In genomic region chr7:45456721-45457203, GRCm38 (mm10) we compare ENCODE assay signal across 8 mouse cellular contexts. TPM values are rescaled to one million over a fixed set of nuclear protein-coding genes. Genes with fewer than 3 reads are reported as not detected.
DNase-seq lines count a peak whose midpoint lies in the region; ATAC-seq and TF ChIP-seq lines count a peak whose summit lies in the region.

No protein-coding gene starts in this region.

- H3K27ac ChIP-seq in kidney, embryonic 14.5 days (ENCODE audit: low read depth, low read length): peak overlapping the region; percentile 6; the same call in 1 of the 2 replicates
- H3K27ac ChIP-seq in hindbrain, embryonic 16.5 days (ENCODE audit: low read depth, low read length): peak overlapping the region; percentile 40; the same call in 1 of the 2 replicates
- H3K27ac ChIP-seq in midbrain, embryonic 16.5 days (ENCODE audit: low read length): peak overlapping the region; percentile 64
- no peak overlapping the region for H3K27ac ChIP-seq in thymus, adult 2 months (ENCODE audit: control insufficient read depth, insufficient read depth, low read length)

- no peaks in the 10 kb centered on the region for H3K9me3 ChIP-seq in kidney, embryonic 14.5 days (ENCODE audit: control insufficient read depth, low read length)
- no peaks in the 10 kb centered on the region for H3K9me3 ChIP-seq in hindbrain, embryonic 16.5 days (ENCODE audit: control insufficient read depth, low read length)
- no peaks in the 10 kb centered on the region for H3K9me3 ChIP-seq in midbrain, embryonic 16.5 days (replicated peaks; ENCODE audit: control insufficient read depth, low read length, poor library complexity, severe bottlenecking)

- 0 out of 2 replicates have a peak overlapping the region, but pooled peaks have one; percentile 89 for H3K4me2 ChIP-seq in kidney, embryonic 14.5 days (replicated peaks; ENCODE audit: low read depth, low read length)
- H3K4me2 ChIP-seq in hindbrain, embryonic 16.5 days (ENCODE audit: low read length): peak overlapping the region; percentile 90
- H3K4me2 ChIP-seq in midbrain, embryonic 16.5 days (ENCODE audit: low read length): peak overlapping the region; percentile 76

- no peak for TF ChIP-seq POLR2A in thymus, adult 2 months (IDR thresholded peaks at IDR 0.05; ENCODE audit: control insufficient read depth, extremely low read depth, insufficient read depth, low read length, poor library complexity)

- peaks cover 27% of the 10 kb centered on the region for H3K4me1 ChIP-seq in kidney, embryonic 14.5 days (ENCODE audit: control insufficient read depth, insufficient read depth, low read length)
- H3K4me1 ChIP-seq in hindbrain, embryonic 16.5 days (ENCODE audit: control insufficient read depth, insufficient read depth, low read depth, low read length): peaks cover 33% of the 10 kb centered on the region
- peaks cover 29% of the 10 kb centered on the region for H3K4me1 ChIP-seq in midbrain, embryonic 16.5 days (ENCODE audit: control insufficient read depth, insufficient read depth, low read length)
- H3K4me1 ChIP-seq in thymus, adult 2 months (replicated peaks; ENCODE audit: control insufficient read depth, insufficient read depth, low read length): peaks cover 20% of the 10 kb centered on the region

- in situ Hi-C loops in Patski (cut with MboI; ENCODE audit: low pct_unique_long_range_greater_than_20kb): no loop called here

- no peak for ATAC-seq in kidney, embryonic 14.5 days (ENCODE audit: low FRiP score, low TSS enrichment)
- peak; percentile 9 for ATAC-seq in Patski
- no peak for ATAC-seq in hindbrain, embryonic 16.5 days
- ATAC-seq in midbrain, embryonic 16.5 days: no peak

- peak overlapping the region; percentile 83; the same call in 1 of the 2 replicates for H3K9ac ChIP-seq in kidney, embryonic 14.5 days (ENCODE audit: low read depth, low read length)
- peak overlapping the region; percentile 25 for H3K9ac ChIP-seq in hindbrain, embryonic 16.5 days (ENCODE audit: low read depth, low read length)
- H3K9ac ChIP-seq in midbrain, embryonic 16.5 days (ENCODE audit: low read depth, low read length): peak overlapping the region; percentile 88

- POLR2A ChIA-PET in Patski (lab: Charles Lee): interaction anchor here (0.7 to 1.7 kb wide), 6 partner anchors 9 to 69 kb away, joined by 3 to 7 read pairs (median 4); partner anchors contain the start of gene Bax

- no peaks in the 10 kb centered on the region for H3K27me3 ChIP-seq in kidney, embryonic 14.5 days (ENCODE audit: control insufficient read depth, insufficient read depth, low read length)
- H3K27me3 ChIP-seq in Patski: no peaks in the 10 kb centered on the region
- no peaks in the 10 kb centered on the region for H3K27me3 ChIP-seq in hindbrain, embryonic 16.5 days (replicated peaks; ENCODE audit: control insufficient read depth, insufficient read depth, low read length)
- no peaks in the 10 kb centered on the region for H3K27me3 ChIP-seq in midbrain, embryonic 16.5 days (ENCODE audit: control insufficient read depth, insufficient read depth, low read depth, low read length)
- no peaks in the 10 kb centered on the region for H3K27me3 ChIP-seq in thymus, adult 2 months (ENCODE audit: control insufficient read depth, insufficient read depth, low read length)

- TF ChIP-seq CTCF in Patski (IDR thresholded peaks at IDR 0.05): no peak
- no peak for TF ChIP-seq CTCF in thymus, adult 2 months (IDR thresholded peaks at IDR 0.05; ENCODE audit: borderline replicate concordance, control insufficient read depth, extremely low read depth, insufficient read depth, low read length, poor library complexity)

- 54% methylated on average over 9 of the region's 9 CpGs for WGBS in kidney, embryonic 14.5 days
- WGBS in hindbrain, embryonic 16.5 days: 51% methylated on average over 9 of the region's 9 CpGs
- WGBS in midbrain, embryonic 16.5 days: 54% methylated on average over 9 of the region's 9 CpGs
- WGBS in thymus, adult 2 months: 76% methylated on average over 9 of the region's 9 CpGs

- no peak overlapping the region; the same call in 1 of the 2 replicates for H3K4me3 ChIP-seq in kidney, embryonic 14.5 days (ENCODE audit: low read length)
- peak overlapping the region; percentile 60; the same call in 1 of the 2 replicates for H3K4me3 ChIP-seq in hindbrain, embryonic 16.5 days (ENCODE audit: low read length)
- H3K4me3 ChIP-seq in midbrain, embryonic 16.5 days (ENCODE audit: low read depth, low read length): peak overlapping the region; percentile 59
- no peak overlapping the region for H3K4me3 ChIP-seq in thymus, adult 2 months (ENCODE audit: control insufficient read depth, insufficient read depth, low read length)

- CTCF ChIA-PET in Patski (lab: Charles Lee): interaction anchor here (1.9 to 3.4 kb wide), 4 partner anchors 9 to 22 kb away, joined by 6 to 11 read pairs (median 9); partner anchors contain the start of genes Bax and Gys1

- peaks cover 50% of the 10 kb centered on the region for H3K36me3 ChIP-seq in kidney, embryonic 14.5 days (ENCODE audit: control insufficient read depth, insufficient read depth, low read length)
- peaks cover 16% of the 10 kb centered on the region for H3K36me3 ChIP-seq in hindbrain, embryonic 16.5 days (ENCODE audit: control insufficient read depth, insufficient read depth, low read length)
- peaks cover 26% of the 10 kb centered on the region for H3K36me3 ChIP-seq in midbrain, embryonic 16.5 days (ENCODE audit: control insufficient read depth, insufficient read depth, low read length)
- H3K36me3 ChIP-seq in thymus, adult 2 months (ENCODE audit: control insufficient read depth, insufficient read depth, low read length): peaks cover 11% of the 10 kb centered on the region

- no peak for DNase-seq in kidney, adult 18-20 months
- no peak for DNase-seq in Patski (ENCODE audit: low read depth, low spot score)
- no peak for DNase-seq in frontal cortex, postnatal 25 days (ENCODE audit: low spot score in 2 of 2)
- DNase-seq in thymus, adult 2 months: no peak
- DNase-seq in cerebellum, adult 18-20 months: no peak

RNA-seq across cellular contexts. Expression of gene Ftl1, which starts 2.9 kb away (rescaled TPM):
- 3,941 and 4,356 TPM in 2 replicates for polyA plus RNA-seq in kidney, embryonic 14.5 days (2014; fragmentation: Nextera tagmentation; extraction: Ambion mirVana)
- 15.6 TPM for polyA plus RNA-seq in Patski (2021)
- polyA plus RNA-seq in hindbrain, embryonic 16.5 days (2015; fragmentation: Nextera tagmentation; extraction: Ambion mirVana): 5,303 and 5,527 TPM in 2 replicates
- 5,323 and 5,449 TPM in 2 replicates for polyA plus RNA-seq in midbrain, embryonic 16.5 days (2015; fragmentation: Nextera tagmentation; extraction: Ambion mirVana)
- 2,491 and 2,656 TPM in 2 replicates for polyA plus RNA-seq in thymus, adult 2 months (2012; rRNA removed)

RNA-seq across cellular contexts. Expression of gene Bax, which starts 9.9 kb away (rescaled TPM):
- 97.3 and 110 TPM in 2 replicates for polyA plus RNA-seq in kidney, embryonic 14.5 days (2014; fragmentation: Nextera tagmentation; extraction: Ambion mirVana)
- 201 TPM for polyA plus RNA-seq in Patski (2021)
- polyA plus RNA-seq in hindbrain, embryonic 16.5 days (2015; fragmentation: Nextera tagmentation; extraction: Ambion mirVana): 226 and 242 TPM in 2 replicates
- 232 and 243 TPM in 2 replicates for polyA plus RNA-seq in midbrain, embryonic 16.5 days (2015; fragmentation: Nextera tagmentation; extraction: Ambion mirVana)
- polyA plus RNA-seq in thymus, adult 2 months (2012; rRNA removed): 165 and 184 TPM in 2 replicates

RNA-seq across cellular contexts. Expression of gene Ruvbl2, which starts 18.9 kb away (rescaled TPM):
- polyA plus RNA-seq in kidney, embryonic 14.5 days (2014; fragmentation: Nextera tagmentation; extraction: Ambion mirVana): 158 and 228 TPM in 2 replicates
- polyA plus RNA-seq in Patski (2021): 82.1 TPM
- 94.3 and 108 TPM in 2 replicates for polyA plus RNA-seq in hindbrain, embryonic 16.5 days (2015; fragmentation: Nextera tagmentation; extraction: Ambion mirVana)
- polyA plus RNA-seq in midbrain, embryonic 16.5 days (2015; fragmentation: Nextera tagmentation; extraction: Ambion mirVana): 103 and 110 TPM in 2 replicates
- 122 and 124 TPM in 2 replicates for polyA plus RNA-seq in thymus, adult 2 months (2012; rRNA removed)

RNA-seq across cellular contexts. Expression of gene Gys1, which starts 22.1 kb away (rescaled TPM):
- polyA plus RNA-seq in kidney, embryonic 14.5 days (2014; fragmentation: Nextera tagmentation; extraction: Ambion mirVana): 21.4 and 35.0 TPM in 2 replicates
- polyA plus RNA-seq in Patski (2021): 59.3 TPM
- 25.5 and 28.7 TPM in 2 replicates for polyA plus RNA-seq in hindbrain, embryonic 16.5 days (2015; fragmentation: Nextera tagmentation; extraction: Ambion mirVana)
- polyA plus RNA-seq in midbrain, embryonic 16.5 days (2015; fragmentation: Nextera tagmentation; extraction: Ambion mirVana): 20.9 and 21.8 TPM in 2 replicates
- polyA plus RNA-seq in thymus, adult 2 months (2012; rRNA removed): 35.2 and 35.5 TPM in 2 replicates

RNA-seq across cellular contexts. Expression of gene Tulp2, which starts 24.9 kb away (rescaled TPM):
- polyA plus RNA-seq in kidney, embryonic 14.5 days (2014; fragmentation: Nextera tagmentation; extraction: Ambion mirVana): 0.64 and 0.84 TPM in 2 replicates
- polyA plus RNA-seq in Patski (2021): 0.47 TPM
- 0.20 and 0.30 TPM in 2 replicates for polyA plus RNA-seq in hindbrain, embryonic 16.5 days (2015; fragmentation: Nextera tagmentation; extraction: Ambion mirVana)
- polyA plus RNA-seq in midbrain, embryonic 16.5 days (2015; fragmentation: Nextera tagmentation; extraction: Ambion mirVana): 0.15 and 0.16 TPM in 2 replicates
- 2.5 and 3.0 TPM in 2 replicates for polyA plus RNA-seq in thymus, adult 2 months (2012; rRNA removed)

Comparison
In these comparisons a context has a peak if more than half of its experiments do, and no peak if none do; other contexts are left out.
1. H3K4me3 ChIP-seq: peak in hindbrain, embryonic 16.5 days (single experiment) and midbrain, embryonic 16.5 days (single experiment); none in kidney, embryonic 14.5 days (single experiment) and thymus, adult 2 months (single experiment).
2. H3K9ac ChIP-seq: peak in every context shown above with its lines; median percentile 88 in midbrain, embryonic 16.5 days; 83 in kidney, embryonic 14.5 days; 25 in hindbrain, embryonic 16.5 days.
3. RNA of gene Ftl1, which starts 2.9 kb away (polyA plus RNA-seq): 5,323 to 5,449 TPM in midbrain, embryonic 16.5 days, 5,303 to 5,527 TPM in hindbrain, embryonic 16.5 days, 3,941 to 4,356 TPM in kidney, embryonic 14.5 days and 2,491 to 2,656 TPM in thymus, adult 2 months; 15.6 TPM in Patski (single experiment); every median in the first group is over 100 times any median in the second.
4. Peak in every context shown above with its lines, with median percentiles within 50 percentile points of each other: H3K4me2 ChIP-seq.